Mouse (Mus musculus): ENCODE results near the gene Guca2b. TPM values are rescaled to one million over a fixed set of nuclear protein-coding genes. Genes with fewer than 3 reads are reported as not detected.

Guca2b gene
- total RNA-seq, 2 experiments from 2014 or later: not detected

DNA sequence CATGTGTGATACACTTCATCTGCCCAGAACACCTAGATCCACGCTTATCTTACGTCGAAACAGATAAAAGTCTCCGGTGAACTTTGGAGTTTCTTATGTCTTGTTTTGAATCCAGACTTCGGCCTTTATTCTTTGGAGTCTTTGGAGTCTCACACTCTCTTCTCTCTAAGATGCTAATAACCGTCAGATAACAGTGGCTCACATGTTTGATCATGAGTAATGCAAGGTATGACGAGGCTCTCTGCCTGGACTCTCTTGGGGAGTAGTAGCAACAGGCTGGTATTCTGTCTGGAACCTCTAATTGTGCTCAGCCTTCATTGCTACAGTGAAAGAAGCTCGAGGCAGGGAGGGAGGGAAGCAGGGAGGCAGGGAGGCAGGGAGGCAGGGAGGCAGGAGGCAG, 1.3 kb upstream of the Guca2b start:
- no peak for ATAC-seq (replicated peaks; ENCODE audit: low FRiP score, poor library complexity, severe bottlenecking)

DNA sequence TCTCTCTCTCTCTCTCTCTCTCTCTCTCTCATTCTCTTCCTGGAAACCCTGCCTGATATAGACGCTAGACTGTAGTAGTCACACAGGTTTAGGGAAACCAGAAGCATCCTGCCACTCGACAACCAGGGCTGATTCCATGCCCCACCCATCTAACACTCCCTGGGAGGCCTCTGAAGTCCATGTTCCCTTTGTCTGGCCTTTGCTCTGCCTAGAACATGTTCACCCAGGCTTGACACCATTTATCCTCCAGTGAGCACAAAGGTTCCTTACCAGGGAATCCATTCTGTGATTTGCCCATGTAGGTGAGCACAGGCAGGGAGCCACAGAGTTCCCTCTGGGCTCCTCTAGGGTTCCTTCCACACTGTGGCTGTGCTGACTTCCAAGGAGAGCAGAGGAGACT, 508 bp downstream of the Guca2b start:
- ATAC-seq (replicated peaks; ENCODE audit: low FRiP score, poor library complexity, severe bottlenecking): no peak

DNA sequence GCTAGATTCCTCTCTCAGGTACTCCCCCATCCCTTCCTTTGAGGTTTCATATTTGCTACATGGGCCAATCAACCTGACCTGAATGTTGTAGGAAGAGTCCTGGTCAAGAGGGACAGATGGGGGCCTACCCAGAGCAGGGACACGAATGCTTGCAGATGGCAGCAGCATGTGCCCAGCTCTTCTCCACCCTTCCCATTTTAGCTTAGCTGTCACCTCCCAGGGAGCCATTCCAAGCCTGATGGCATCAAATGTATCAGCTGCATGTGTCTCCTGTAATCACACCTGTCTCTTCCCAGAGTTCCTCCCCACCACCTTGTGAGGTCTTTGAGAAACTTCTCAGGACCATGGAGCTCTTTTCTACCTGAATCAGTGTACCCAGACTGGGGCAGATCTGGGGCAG, 1.7 kb downstream of the Guca2b start:
- ATAC-seq (replicated peaks; ENCODE audit: low FRiP score, poor library complexity, severe bottlenecking): no peak

DNA sequence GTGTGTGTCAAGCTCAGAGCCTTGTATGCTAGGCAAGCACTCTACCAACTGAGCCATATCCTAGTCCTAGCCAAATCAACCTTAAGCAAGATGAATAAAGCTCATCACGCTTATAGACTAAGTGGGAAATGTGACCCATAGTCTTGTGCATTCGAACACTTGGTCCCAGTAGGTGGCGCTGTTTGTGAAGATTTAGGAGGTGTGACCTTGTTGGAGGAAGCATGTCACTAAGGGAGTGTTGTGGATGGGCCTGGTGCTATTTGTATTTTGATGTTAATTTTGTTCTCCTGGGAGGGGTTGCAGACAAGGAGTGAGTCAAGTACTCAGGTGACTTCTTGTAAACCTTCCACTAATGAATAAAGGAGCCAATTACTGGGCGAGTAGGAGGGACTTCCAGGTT, 16.1 kb downstream of the Guca2b start:
- ATAC-seq (replicated peaks; ENCODE audit: low FRiP score, poor library complexity, severe bottlenecking): no peak

- no peak for ATAC-seq (replicated peaks; ENCODE audit: low FRiP score, poor library complexity, severe bottlenecking)
Measured at GRCm38 (mm10) chr4:119638656-119639055, 20.1 kb downstream of the Guca2b start.

DNA sequence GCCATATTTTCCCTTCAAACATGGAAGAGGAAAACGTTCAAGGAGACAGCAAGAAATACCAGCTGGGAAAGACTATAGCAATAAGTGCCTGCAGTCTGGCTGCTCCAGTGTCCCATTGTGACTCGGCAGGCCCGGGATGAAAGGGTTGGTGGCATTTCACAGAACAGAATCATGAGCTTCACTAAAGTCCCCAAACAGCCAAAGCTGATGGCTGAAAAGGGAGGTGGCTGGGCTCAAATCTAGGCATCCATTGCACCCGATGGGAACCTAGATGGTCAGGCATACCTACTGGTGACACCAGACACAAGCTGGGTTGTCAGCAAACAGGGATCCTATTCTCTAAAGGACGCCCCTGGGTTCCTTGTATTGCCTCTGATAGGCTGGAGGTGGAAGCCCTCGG, 20.8 kb downstream of the Guca2b start:
- ATAC-seq (replicated peaks; ENCODE audit: low FRiP score, poor library complexity, severe bottlenecking): no peak

DNA sequence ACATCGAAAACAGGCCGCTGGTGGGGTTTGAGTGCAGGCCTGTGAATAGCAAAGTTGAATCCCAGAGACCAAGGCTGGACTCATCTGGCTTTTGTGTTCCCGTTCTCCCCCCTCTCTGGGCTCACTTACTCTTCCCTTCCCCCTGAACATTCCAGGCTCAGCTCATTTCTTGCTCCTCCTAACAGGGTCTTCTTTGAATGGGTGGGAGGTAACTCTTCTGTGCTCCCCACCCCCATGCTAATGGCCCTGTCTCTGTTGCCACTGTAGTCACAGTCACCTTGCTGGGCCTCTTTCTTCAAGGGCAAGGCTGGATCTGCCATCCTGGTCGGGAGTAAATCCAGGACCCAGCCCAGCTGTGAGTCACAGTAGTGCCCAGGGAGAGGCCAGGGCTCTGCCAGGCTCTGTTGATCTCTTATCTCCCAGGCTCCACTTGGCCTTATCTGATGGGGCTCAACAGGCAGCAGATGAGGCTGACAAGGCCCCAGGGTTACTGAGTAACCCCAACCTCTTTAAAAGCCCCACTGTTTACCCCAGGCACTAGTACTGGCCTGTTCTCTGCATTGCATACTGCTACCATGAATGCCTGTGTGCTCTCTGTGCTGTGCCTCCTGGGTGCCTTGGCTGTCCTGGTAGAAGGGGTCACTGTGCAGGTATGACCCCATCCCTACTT, 21.4 kb downstream of the Guca2b start, which contains the start of gene Guca2a:
Gene Guca2a, plus strand, starts transcription at position 529 of the 670 bp plus-strand sequence.
- no peak for ATAC-seq (replicated peaks; ENCODE audit: low FRiP score, poor library complexity, severe bottlenecking)

DNA sequence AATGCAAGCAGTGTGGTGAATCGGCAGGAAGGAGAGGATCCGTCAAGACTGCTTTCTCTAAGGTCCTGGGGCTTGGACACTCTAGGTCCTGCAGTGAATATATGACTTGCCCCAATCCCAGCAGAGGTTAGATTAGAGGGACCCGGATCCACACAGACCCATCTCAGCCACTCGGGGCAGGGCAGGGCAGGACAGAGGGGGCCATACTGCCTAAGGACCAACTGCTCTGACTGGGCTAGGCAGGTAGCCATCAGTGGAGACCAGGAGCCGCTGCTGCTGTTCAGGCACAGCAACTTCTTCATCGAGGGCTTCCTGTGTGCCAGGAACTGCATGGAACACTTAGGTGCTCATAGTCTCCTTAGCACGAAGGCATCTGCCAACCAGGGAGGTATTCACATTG, 22.0 kb downstream of the Guca2b start:
- ATAC-seq (replicated peaks; ENCODE audit: low FRiP score, poor library complexity, severe bottlenecking): no peak

GRCm38 (mm10) chr4:119635686-119636085, 23.1 kb downstream of the Guca2b start:
- ATAC-seq (replicated peaks; ENCODE audit: low FRiP score, poor library complexity, severe bottlenecking): no peak

DNA sequence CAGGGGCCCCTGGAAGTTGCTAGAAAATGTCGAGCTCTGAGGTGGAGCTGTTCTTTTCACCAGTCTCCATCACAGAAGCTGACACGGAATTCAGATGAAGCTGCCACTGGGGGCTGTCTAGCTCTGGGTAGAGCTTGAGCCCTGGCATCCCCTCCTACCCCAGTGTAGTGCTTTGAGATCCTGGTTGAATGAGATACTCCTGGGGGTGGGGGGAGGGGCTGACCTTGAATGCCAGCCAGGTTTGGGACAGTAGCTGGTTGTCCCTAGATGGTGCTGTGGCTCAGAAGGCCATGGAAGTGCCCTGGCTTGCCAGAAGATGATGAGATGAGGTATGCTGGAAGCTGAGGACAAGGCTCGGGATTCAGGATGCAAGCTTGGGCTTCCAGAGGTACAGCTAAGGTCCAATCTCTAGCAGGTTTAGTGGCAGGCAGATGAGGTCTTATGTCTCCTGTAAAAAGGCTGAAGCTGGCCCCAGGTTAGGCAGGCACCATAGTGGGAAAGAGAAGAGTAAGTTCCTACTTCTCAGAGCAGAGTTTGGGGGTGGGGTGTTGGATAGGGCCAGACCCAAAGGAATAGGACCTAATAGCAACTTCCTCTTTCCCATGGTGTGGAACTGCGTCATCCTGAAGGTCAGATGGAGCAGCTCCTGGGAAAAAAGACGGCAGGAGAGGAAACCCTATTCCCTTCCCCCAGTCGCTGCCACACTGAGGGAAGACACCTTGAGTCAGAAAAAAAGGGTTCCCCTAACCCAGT, 23.7 kb downstream of the Guca2b start:
- ATAC-seq (replicated peaks; ENCODE audit: low FRiP score, poor library complexity, severe bottlenecking): no peak

DNA sequence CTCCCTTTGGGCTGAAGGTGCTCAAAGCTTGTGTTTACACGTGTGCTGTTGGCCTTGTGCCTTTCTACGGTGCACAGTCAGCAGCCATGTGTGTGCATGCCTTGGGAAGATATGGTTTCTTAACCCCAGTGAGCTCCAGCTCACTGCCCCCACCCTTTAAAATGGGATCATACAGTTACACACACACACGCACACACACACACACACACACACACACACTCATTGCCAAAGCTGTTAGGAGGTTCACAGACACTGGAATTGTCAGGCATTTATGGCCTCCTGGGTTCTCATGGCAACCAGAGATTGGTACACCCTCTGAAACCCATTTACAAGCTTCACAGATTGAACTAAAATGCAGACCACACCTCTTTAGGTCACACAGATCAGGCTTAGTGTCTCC, 24.8 kb downstream of the Guca2b start:
- ATAC-seq (replicated peaks; ENCODE audit: low FRiP score, poor library complexity, severe bottlenecking): no peak

DNA sequence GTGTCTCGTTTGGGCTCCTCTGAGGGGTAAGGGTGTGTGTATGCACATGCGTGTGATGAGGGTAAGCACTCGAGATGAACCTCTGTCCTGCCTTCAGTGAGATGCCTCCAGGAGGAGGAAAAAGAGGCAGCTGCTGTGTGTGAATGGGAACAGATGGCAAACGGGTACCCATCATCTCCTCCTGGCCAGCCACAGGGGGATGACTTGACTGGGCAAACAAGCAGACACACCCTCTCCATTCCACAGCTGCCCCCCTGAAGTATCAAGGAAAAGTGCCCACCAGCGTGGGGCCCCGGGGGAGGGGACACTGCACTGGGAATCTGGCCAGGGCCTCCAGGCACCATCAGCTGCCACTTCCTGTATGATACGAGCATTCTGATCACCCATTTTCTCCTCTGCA, 25.4 kb downstream of the Guca2b start:
- ATAC-seq (replicated peaks; ENCODE audit: low FRiP score, poor library complexity, severe bottlenecking): no peak

DNA sequence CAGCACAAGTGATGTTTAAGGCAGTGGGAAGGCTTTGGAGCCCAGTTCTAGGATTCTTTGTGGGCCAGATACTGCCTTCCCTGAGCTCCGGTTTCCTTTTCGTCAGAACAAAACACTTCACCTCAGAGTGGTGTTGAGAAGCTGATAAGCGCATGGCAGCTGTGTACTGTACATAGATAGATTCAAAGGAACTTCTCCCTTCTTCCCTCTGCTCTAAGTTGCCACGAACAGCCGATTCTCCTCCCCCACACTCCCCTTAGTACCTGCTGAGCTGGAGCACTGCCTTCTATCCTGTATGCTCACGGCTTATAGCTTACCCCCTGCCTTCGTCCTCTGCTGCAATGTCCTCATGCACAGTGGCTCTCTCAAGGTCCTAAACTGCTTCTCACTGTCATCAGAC, 26.0 kb downstream of the Guca2b start:
- no peak for ATAC-seq (replicated peaks; ENCODE audit: low FRiP score, poor library complexity, severe bottlenecking)

GRCm38 (mm10) chr4:119631115-119631919, 27.4 kb downstream of the Guca2b start:
- ATAC-seq (replicated peaks; ENCODE audit: low FRiP score, poor library complexity, severe bottlenecking): no peak

DNA sequence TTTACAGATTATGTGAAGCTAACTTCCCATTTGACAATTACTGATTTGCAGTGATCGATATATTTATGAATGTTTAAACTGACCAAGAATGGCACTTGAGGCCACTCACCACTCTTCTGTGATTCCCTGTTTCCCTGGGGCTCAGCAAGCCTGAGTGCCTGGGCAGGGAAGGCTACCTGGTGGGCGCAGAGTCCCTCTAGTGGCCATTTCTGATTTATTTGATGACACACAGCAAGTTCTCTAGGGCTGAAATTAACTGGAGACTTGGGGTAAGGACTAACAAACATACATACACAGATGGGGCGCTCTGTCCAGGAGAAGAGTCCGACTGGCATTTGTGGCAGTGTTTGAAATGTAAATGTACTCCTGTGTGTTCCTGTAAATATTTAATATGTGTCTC, 30.4 kb downstream of the Guca2b start:
- 0 out of 2 replicates have a peak, but pooled peaks have one; percentile 52 for ATAC-seq (replicated peaks; ENCODE audit: low FRiP score, poor library complexity, severe bottlenecking)

- ATAC-seq (replicated peaks; ENCODE audit: low FRiP score, poor library complexity, severe bottlenecking): no peak
Measured at GRCm38 (mm10) chr4:119627317-119627716, 31.4 kb downstream of the Guca2b start.

DNA sequence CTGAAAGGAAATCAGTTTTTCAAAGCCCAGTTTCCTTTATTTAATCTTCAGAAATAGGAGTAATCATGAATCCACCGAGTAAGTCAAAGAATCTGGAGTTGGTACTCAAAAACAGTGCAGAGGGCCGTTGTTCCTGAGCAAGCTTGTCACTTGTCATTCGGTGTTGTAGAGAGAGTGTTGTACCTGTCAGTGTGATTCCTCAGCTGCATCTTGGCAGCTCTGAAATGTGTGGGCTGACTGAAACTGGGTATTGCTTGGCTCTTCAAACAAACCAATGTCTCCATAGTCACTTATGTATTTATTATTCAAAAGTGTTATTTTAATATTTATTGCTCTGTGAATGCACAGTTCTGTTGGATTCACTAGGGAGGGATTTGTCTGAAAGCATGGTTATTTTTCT, 31.9 kb downstream of the Guca2b start:
- no peak for ATAC-seq (replicated peaks; ENCODE audit: low FRiP score, poor library complexity, severe bottlenecking)

DNA sequence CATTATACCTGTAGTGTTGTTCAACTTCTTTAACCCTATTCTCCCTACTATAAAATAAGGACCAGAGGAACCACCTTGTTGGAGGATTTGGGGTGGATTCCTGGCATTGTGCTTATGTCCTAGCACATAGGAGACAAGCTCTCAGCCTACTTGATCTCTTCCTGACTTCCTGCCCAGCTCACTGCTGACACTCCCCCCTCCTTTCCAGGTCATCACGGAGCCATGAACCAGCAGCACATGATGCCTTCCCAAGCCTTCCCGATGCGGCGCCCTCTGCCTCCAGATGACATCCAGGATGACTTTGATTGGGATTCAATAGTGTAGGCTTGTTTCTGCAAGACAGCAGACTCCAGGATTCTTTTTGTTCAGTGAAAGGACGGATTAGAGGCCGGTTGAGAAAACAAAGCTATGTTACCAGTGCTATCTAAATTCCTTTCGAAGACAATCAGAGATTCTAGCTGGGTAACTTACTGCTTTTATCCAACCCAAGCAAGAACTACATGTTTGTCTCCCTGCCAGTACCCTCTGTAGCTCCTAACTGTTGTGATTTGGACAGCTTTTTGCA, 32.6 kb downstream of the Guca2b start:
- ATAC-seq (replicated peaks; ENCODE audit: low FRiP score, poor library complexity, severe bottlenecking): no peak

- no peak for ATAC-seq (replicated peaks; ENCODE audit: low FRiP score, poor library complexity, severe bottlenecking)
Measured at GRCm38 (mm10) chr4:119614724-119615123, 44.0 kb downstream of the Guca2b start.

DNA sequence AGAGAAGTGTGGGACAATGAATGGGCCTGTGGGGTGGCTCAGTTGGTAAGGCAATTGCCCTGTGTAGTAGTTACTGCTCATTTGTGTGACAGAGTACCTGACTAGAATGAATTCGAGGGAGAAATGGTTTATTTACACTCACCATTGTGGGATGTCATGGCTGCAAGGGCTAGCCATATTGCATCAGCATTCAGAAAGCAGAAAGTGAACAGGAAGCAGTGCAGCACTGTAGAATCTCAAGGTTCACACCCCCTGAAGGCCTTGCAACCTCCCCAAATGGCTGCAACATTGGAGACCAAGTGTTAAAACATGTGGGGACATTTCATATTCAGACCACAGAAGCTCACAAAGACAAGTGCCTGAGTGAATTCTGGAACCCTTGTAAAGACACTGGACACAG, 44.7 kb downstream of the Guca2b start:
- ATAC-seq (replicated peaks; ENCODE audit: low FRiP score, poor library complexity, severe bottlenecking): no peak

All from erythroblast, adult 5-6 weeks (primary cell).